Mouse (Mus musculus) bone marrow, adult 2 months (tissue): Measurements from ENCODE around the gene Slc38a6.

ENCODE experiments used
- CTCF ChIP-seq: fragments of 200-500 bp; IDR thresholded peaks from 2 replicates; pipeline ENCODE4 v1.5.1; 2011; ENCODE audit warnings: low read length, control low read depth; ENCODE audit not compliant: control insufficient read depth, insufficient read depth
- POLR2A ChIP-seq: fragments of 200-500 bp; IDR thresholded peaks from 2 replicates; pipeline ENCODE4 v1.6.1; 2011; ENCODE audit warnings: low read depth, mild to moderate bottlenecking, control low read depth, low read length, borderline replicate concordance; ENCODE audit not compliant: control insufficient read depth

GRCm38 (mm10) chr12:73357311-73357710, 70.7 kb downstream of the Slc38a6 start:
- TF ChIP-seq POLR2A = no peak
- no peak for TF ChIP-seq CTCF
